Mouse (Mus musculus) neural tube, embryonic 13.5 days (tissue): ENCODE data around the gene Wwox. TPM values are rescaled to one million over a fixed set of nuclear protein-coding genes. Genes with fewer than 3 reads are reported as not detected.

ENCODE experiments used
- ATAC-seq: fragments of 200-750 bp; cut with Nextera tagmentation; 2 replicates; pipeline ENCODE4 v1.8.0; 2017; ENCODE audit warnings: low read depth, mild to moderate bottlenecking, moderate TSS enrichment, moderate library complexity
- H3K27ac ChIP-seq: fragments of 300-500 bp; sonication (generic); replicated peaks from 2 replicates; pipeline ENCODE4 v1.5.1; 2015; ENCODE audit warnings: moderate library complexity, mild to moderate bottlenecking, inconsistent platforms
- H3K27me3 ChIP-seq: fragments of 300-500 bp; sonication (generic); 2 replicates; pipeline ENCODE4 v1.6.1; 2015; ENCODE audit warnings: mild to moderate bottlenecking, inconsistent platforms
- H3K36me3 ChIP-seq: fragments of 300-500 bp; sonication (generic); 2 replicates; pipeline ENCODE4 v1.6.1; 2015; ENCODE audit warnings: mild to moderate bottlenecking, inconsistent platforms
- H3K4me1 ChIP-seq: fragments of 300-500 bp; sonication (generic); replicated peaks from 2 replicates; pipeline ENCODE4 v1.6.1; 2015; ENCODE audit warnings: inconsistent platforms
- H3K4me2 ChIP-seq: fragments of 300-500 bp; sonication (generic); 2 replicates; pipeline ENCODE4 v1.6.1; 2015; ENCODE audit warnings: inconsistent platforms, mild to moderate bottlenecking, moderate library complexity
- H3K4me3 ChIP-seq: fragments of 300-500 bp; sonication (generic); 2 replicates; pipeline ENCODE4 v1.5.1; 2015; ENCODE audit warnings: mild to moderate bottlenecking, inconsistent platforms
- H3K9ac ChIP-seq: fragments of 300-500 bp; sonication (generic); 2 replicates; pipeline ENCODE4 v1.6.1; 2015; ENCODE audit warnings: moderate library complexity, mild to moderate bottlenecking, inconsistent platforms
- H3K9me3 ChIP-seq: fragments of 300-500 bp; sonication (generic); 2 replicates; pipeline ENCODE4 v1.6.1; 2016; ENCODE audit warnings: inconsistent platforms
- WGBS: fragments of 180-500 bp; shearing (Covaris S2); methylation state at CpG from one replicate; pipeline ENCODE4 v1.1.7; 2015; 5-methylcytosine and 5-hydroxymethylcytosine counted together
- polyA plus RNA-seq: library from polyadenylated mRNA; unstranded; fragments of >200 nt; fragmentation: Nextera tagmentation; extraction: Ambion mirVana; gene quantifications from 2 replicates; pipeline ENCODE4 v1.2.1, GENCODE M21; 2015

Wwox gene
- polyA plus RNA-seq, 1 experiment from 2014 or later: 12.8 TPM

DNA sequence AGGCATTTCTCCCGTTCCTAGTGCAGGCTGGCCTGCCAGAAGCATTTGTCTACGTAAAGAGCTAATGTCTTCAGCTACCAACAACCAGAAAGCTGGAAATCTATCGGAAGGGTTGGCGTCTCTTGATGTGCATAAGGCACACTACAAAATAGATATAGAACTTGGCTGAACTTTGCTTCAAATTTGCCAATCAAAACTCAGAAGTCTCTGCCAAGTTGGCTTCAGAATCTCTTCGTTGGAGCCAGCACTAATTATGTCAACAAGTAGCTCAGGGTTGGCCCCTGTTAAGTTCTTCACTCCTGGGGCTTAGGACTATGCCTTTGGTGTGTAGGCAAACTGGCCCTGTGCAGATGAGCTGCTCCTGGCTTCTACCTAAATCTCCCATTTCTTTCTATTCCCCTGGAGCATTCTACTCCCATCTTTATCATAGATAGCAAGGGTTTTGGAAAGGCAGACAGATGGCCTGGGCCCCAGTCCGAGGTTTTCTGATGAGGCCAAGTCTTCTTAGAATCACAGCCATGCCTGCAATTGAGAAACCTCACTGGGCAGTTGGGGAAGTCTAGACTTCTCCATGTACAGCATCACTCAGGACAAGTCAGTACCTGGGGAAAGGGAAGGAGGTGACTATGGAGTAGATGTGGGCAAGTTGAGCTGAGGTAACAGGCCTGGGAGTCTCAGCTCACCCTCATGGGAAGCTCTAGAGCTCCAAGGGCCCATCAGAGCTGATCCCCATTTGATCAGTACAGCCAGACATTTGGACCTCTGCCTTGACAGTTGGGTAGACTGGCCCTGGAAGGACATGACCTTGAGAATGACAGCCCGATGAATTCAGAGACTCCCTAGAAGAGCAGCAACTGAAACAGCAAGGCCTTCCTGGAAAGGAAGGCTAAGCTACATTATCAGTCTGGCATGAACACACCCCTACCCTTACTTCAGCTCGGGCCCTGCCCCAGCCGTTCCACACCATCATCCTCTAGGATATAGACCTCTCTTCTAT, 569.5 kb downstream of the Wwox start:
- H3K27me3 ChIP-seq: no peaks in the 10 kb centered on the region
- ATAC-seq: no peak
- 90% methylated on average over 9 of the region's 9 CpGs for WGBS

DNA sequence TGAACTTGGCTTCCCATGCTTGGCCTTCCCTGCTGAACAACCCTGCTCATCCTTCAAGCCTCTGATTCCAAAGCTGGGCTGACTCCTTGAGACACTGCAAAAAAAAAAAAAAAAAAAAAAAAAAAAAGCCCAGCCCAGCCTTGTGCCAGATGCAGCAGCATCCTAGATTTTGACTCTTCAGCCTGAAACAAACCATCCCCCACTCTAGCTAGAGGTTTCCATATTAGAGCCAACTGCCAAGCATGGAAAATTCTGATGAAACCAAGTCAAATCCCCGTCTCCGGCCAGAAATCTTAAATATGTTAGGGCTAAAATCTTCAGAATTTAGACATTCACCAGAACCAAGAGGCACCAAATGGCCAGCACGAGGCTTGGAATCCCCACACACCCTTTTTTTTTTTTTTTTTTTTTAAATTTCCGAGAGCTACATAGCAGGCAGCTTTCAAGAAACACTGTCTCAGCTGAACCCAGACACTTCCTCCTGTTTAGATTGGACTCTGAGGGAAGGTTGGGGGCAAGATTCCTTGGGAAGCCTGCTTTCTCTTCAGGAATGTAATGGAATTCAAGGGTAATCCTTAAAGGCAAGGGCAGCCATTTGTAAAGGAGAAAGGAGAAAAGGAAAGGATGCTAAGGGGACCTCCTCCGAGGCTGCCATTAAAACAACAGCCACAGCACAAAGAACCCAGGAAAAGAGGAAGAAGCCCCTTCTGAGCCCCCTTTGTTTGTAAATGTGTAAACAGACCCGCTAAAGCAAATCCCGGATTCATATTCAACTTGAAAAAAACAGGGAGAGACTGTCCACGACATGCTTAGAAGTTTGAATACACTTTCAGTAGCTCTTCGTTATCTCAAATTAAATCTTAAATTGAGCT, 570.7 kb downstream of the Wwox start:
- Histone ChIP-seq H3K9me3 (no peaks in the 10 kb centered on the region), H3K4me1 (peaks cover 30% of the 10 kb centered on the region), H3K9ac (no peak overlapping the region), H3K27me3 (no peaks in the 10 kb centered on the region), H3K4me2 (no peak overlapping the region), H3K27ac (no peak overlapping the region), H3K36me3 (no peaks in the 10 kb centered on the region), H3K4me3 (no peak overlapping the region)
- ATAC-seq: no peak
- 24% methylated on average over 9 of the region's 9 CpGs for WGBS

More for the DNA sequence above, 569.5 kb downstream of the Wwox start:
- Histone ChIP-seq H3K4me3 (no peak overlapping the region), H3K9me3 (no peaks in the 10 kb centered on the region), H3K36me3 (no peaks in the 10 kb centered on the region), H3K4me1 (peaks cover 25% of the 10 kb centered on the region), H3K27ac (no peak overlapping the region), H3K9ac (no peak overlapping the region), H3K4me2 (no peak overlapping the region)

DNA sequence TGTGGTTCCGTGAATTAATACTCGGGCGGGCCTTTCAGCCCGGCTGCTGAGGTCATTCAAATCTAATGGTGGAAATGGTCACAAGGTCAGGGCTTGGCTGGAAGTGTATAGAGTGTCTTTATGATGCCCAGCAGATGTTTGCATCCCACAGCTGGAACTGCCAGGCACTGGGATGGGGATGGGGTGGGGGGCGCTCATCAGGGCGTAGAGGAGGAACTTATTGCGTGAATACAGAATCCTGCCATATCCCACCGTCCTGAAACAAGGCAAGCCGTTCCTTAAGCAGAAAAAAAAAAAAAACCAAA, 571.3 kb downstream of the Wwox start:
- WGBS: 25% methylated on average over 9 of the region's 9 CpGs
- Histone ChIP-seq H3K4me2 (no peak overlapping the region), H3K27ac (no peak overlapping the region), H3K4me3 (no peak overlapping the region), H3K9me3 (no peaks in the 10 kb centered on the region), H3K4me1 (peaks cover 35% of the 10 kb centered on the region), H3K9ac (no peak overlapping the region), H3K36me3 (no peaks in the 10 kb centered on the region), H3K27me3 (no peaks in the 10 kb centered on the region)
- no peak for ATAC-seq

DNA sequence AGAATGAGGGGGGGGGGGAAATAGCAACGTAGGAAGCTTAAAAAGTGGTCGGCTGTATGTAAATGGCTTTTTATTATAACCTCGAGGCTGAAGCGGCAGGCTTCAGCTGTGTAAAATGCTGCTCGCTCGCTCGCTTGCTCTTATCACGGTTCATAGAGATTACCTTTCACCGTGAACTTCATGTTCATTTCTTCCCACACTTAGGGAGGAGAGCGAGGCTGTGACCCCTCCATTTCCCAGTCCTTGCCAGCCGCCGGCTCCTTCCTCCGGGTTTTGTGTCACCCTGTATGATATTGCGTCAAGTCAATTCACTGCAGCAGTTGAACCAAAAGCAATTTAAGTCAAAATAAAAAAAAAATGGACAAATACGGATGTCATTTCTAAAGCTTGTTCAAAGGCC, 580.2 kb downstream of the Wwox start:
- peaks cover 28% of the 10 kb centered on the region for H3K4me1 ChIP-seq
- no peaks in the 10 kb centered on the region for H3K9me3 ChIP-seq
- H3K4me2 ChIP-seq: no peak overlapping the region
- H3K27me3 ChIP-seq: no peaks in the 10 kb centered on the region
- no peak overlapping the region for H3K9ac ChIP-seq
- ATAC-seq: no peak
- no peak overlapping the region for H3K27ac ChIP-seq
- H3K4me3 ChIP-seq: no peak overlapping the region
- H3K36me3 ChIP-seq: no peaks in the 10 kb centered on the region
- WGBS: 50% methylated on average over 15 of the region's 15 CpGs

DNA sequence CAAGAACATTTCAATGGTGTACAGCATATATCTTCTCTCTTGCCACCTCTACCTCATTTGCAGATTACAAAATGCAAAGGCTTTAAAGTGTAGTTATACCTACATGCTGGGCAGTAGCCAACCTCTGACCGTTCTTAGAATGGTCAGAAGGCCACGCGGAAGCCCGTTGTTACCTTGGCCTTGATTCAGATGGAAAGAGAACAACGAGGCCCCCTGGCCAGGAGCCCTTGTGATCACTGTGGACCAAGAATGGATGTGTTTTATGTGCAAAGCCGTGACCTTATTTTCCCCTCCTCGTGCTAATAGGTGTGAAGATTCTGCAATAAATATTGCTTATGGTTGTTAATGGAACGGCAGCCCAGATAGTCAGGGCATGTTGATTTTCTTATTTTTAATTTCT, 582.3 kb downstream of the Wwox start:
- Histone ChIP-seq H3K27ac (no peak overlapping the region), H3K36me3 (no peaks in the 10 kb centered on the region), H3K4me2 (no peak overlapping the region), H3K4me3 (no peak overlapping the region), H3K9me3 (no peaks in the 10 kb centered on the region), H3K4me1 (peaks cover 25% of the 10 kb centered on the region), H3K9ac (no peak overlapping the region), H3K27me3 (no peaks in the 10 kb centered on the region)
- 53% methylated on average over 8 of the region's 8 CpGs for WGBS
- no peak for ATAC-seq

DNA sequence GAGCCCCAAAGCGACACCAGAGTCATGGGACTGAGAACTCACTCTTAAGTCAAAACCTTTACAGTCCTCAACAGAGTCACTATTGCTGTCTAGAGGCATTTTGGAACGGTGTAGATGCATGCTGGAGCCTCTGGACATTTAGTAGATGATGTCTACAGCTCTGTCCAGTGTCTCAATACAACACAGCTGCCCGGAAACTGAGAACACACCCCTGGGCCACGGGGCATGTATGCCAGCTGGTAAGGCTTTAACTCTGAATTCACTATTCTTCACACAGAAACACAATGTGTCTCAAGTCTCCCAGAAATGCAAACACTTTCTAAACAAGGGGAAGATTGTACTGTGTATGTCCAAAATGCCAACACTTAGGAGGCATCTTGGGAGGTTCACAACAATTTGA, 584.6 kb downstream of the Wwox start:
- no peaks in the 10 kb centered on the region for H3K27me3 ChIP-seq
- H3K9ac ChIP-seq: no peak overlapping the region
- H3K4me1 ChIP-seq: peaks cover 33% of the 10 kb centered on the region
- 86% methylated on average over 4 of the region's 4 CpGs for WGBS
- H3K4me2 ChIP-seq: no peak overlapping the region
- H3K4me3 ChIP-seq: no peak overlapping the region
- no peak for ATAC-seq
- no peaks in the 10 kb centered on the region for H3K36me3 ChIP-seq
- no peak overlapping the region for H3K27ac ChIP-seq
- H3K9me3 ChIP-seq: no peaks in the 10 kb centered on the region

DNA sequence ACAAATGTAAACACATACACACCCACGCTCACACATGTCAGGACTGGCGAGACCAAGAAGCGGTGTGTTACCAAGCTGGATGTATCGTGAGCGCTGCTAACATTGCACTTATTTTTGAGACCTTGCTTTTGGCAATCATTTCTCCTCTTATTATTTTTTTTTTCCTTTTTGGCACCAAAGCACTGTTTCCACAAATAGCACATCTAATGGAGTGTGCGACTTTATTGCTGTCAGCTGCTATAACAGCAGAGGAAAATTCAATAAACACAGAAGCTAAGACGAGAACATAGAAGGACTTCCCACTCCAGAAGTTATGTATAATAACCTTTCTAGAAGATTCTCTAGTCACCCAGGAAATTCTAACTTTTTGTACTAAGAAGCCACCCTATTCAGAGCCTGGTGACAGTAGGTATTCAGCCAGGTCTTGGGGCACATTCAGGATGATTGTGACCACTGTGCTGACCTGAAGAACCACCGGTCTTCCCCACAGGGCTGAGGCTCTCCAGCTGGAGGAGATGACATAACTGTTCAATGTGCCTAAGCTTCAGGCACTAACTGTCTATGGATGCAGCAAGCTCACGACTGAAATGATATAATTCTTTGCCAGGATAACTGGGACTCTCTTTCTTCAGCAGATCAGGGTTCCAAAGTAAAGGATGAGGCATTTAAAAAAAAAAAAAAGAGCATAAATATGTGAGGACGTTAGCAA, 586.1 kb downstream of the Wwox start:
- WGBS: 75% methylated on average over 10 of the region's 10 CpGs

DNA sequence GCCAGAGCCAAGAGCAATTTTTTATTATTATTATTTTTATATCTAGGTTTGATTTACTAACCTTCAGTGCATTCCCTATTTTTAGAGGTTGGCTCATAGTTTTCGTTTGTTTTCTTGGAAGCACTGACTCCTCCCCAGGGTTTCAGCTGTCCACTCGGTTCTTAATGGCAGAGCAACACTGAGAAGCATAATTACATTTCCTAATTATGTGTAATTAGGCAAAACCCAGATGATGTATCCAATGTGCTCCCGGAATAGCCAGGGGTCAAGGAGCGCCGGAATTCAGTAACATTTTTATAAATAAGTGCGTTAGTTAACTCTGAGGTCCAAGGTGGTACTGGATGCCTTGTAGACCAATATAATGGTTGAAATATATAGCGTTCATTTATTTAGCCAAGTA, 586.7 kb downstream of the Wwox start:
- ATAC-seq: no peak
- H3K9ac ChIP-seq: no peak overlapping the region

More for the DNA sequence above, 586.1 kb downstream of the Wwox start:
- Histone ChIP-seq H3K9me3 (no peaks in the 10 kb centered on the region), H3K4me2 (no peak overlapping the region), H3K4me3 (no peak overlapping the region), H3K27me3 (no peaks in the 10 kb centered on the region), H3K27ac (no peak overlapping the region), H3K36me3 (no peaks in the 10 kb centered on the region), H3K9ac (no peak overlapping the region), H3K4me1 (peaks cover 24% of the 10 kb centered on the region; the same call in 1 of the 2 replicates)
- no peak for ATAC-seq

DNA sequence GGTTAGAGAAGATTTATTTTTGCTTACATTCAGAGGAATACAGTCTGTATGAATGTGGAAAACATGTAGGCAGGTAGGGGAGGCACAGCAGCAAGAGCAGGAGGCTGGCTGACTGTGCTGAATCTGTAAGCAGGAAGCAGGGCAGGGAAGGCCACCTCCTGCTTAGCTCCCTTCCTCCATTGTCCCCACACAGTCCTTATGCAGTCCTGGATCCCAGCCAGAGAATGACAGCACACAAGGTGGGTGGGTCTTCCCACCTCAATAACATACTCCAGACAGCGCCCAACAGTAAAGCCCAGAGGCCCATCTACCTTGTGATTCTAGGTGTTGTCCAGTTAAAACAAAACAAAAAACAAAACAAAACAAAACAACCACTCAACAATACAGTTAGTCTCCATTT, 593.7 kb downstream of the Wwox start:
- H3K9ac ChIP-seq: no peak overlapping the region
- H3K27ac ChIP-seq: no peak overlapping the region
- H3K4me1 ChIP-seq: peaks cover 13% of the 10 kb centered on the region
- ATAC-seq: no peak
- no peaks in the 10 kb centered on the region for H3K9me3 ChIP-seq
- H3K4me2 ChIP-seq: no peak overlapping the region
- no peak overlapping the region for H3K4me3 ChIP-seq
- no peaks in the 10 kb centered on the region for H3K27me3 ChIP-seq
- 95% methylated on average over 1 of the region's 1 CpGs for WGBS
- no peaks in the 10 kb centered on the region for H3K36me3 ChIP-seq

More for the DNA sequence above, 586.7 kb downstream of the Wwox start:
- Histone ChIP-seq H3K4me3 (no peak overlapping the region), H3K9me3 (no peaks in the 10 kb centered on the region), H3K27me3 (no peaks in the 10 kb centered on the region), H3K27ac (no peak overlapping the region), H3K4me1 (peaks cover 24% of the 10 kb centered on the region; the same call in 1 of the 2 replicates), H3K36me3 (no peaks in the 10 kb centered on the region), H3K4me2 (no peak overlapping the region)
- 54% methylated on average over 7 of the region's 7 CpGs for WGBS

DNA sequence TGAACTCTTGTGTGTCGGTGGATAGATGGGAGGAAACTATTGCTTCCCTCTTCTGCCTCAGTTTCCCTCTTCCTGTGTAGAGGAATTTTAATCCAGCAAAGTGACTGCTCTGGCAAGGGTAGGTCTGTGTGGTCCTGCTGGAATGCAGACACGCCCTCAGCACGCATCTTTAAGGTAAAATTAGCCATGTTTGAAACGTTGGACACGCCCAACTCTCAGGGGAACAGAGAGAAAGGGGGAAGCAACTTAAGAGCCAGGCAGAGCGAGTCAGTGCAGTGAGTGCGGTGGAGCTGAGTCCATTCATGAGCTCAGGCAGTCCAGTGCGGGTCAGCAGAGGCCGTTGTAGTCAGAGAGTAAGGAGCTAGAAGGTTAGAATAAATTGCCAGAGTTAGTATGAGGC, 596.6 kb downstream of the Wwox start:
- H3K9ac ChIP-seq: no peak overlapping the region
- no peak overlapping the region for H3K4me2 ChIP-seq
- no peaks in the 10 kb centered on the region for H3K36me3 ChIP-seq
- ATAC-seq: no peak
- H3K4me3 ChIP-seq: no peak overlapping the region
- no peaks in the 10 kb centered on the region for H3K9me3 ChIP-seq
- 90% methylated on average over 9 of the region's 9 CpGs for WGBS
- no peaks in the 10 kb centered on the region for H3K27me3 ChIP-seq
- H3K4me1 ChIP-seq: peaks cover 13% of the 10 kb centered on the region
- no peak overlapping the region for H3K27ac ChIP-seq

DNA sequence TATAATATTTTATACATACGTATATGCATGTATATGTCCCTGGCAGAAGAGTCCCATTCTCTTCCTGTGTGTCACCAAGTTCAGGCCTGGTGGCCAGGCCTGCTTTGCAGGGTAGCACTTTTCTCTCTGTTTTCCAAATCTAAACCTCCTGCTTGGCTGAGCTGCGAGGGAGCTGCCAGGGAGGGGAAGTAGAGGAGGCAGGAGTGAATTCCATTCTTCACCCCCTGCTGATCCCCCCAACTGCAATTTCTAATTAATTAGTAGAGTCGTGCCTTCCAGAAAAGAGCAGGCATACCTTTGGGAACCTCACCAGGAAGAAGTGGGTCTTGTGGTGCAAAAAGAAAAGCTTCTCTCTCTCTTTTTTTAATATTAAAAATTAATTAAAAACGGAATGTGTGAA, 599.0 kb downstream of the Wwox start:
- WGBS: 25% methylated on average over 4 of the region's 4 CpGs
- H3K27me3 ChIP-seq: no peaks in the 10 kb centered on the region
- H3K36me3 ChIP-seq: no peaks in the 10 kb centered on the region
- ATAC-seq: no peak
- no peak overlapping the region for H3K4me2 ChIP-seq
- peaks cover 17% of the 10 kb centered on the region for H3K4me1 ChIP-seq
- H3K9ac ChIP-seq: no peak overlapping the region
- H3K9me3 ChIP-seq: no peaks in the 10 kb centered on the region
- H3K4me3 ChIP-seq: no peak overlapping the region
- H3K27ac ChIP-seq: no peak overlapping the region

DNA sequence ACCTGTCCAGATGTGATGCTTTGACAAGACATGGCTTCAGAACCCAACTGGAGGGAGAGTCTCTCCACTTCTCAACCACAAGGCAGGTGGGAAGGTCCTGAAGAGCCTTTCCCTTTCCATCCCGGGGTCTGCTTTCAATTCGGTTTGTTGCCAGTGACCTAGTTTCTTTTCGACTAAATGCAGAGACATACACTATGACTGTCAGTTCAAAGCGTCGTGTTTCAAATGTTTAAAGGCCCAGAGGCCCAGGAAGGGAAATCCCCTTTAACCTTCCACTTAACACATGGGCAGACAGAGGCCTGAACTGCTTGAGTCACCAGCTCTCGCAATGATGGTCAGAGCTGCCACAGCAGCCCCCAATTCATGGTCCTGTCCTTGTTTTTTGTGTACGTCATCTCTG, 606.3 kb downstream of the Wwox start:
- H3K27me3 ChIP-seq: no peaks in the 10 kb centered on the region
- H3K9me3 ChIP-seq: no peaks in the 10 kb centered on the region
- no peak overlapping the region for H3K9ac ChIP-seq
- no peak overlapping the region for H3K27ac ChIP-seq
- peaks cover 9% of the 10 kb centered on the region for H3K4me1 ChIP-seq
- H3K36me3 ChIP-seq: no peaks in the 10 kb centered on the region
- H3K4me3 ChIP-seq: no peak overlapping the region
- H3K4me2 ChIP-seq: no peak overlapping the region
- ATAC-seq: no peak
- 84% methylated on average over 7 of the region's 7 CpGs for WGBS
